19 mouse cellular contexts compared by ENCODE assay signal in the genomic region with DNA sequence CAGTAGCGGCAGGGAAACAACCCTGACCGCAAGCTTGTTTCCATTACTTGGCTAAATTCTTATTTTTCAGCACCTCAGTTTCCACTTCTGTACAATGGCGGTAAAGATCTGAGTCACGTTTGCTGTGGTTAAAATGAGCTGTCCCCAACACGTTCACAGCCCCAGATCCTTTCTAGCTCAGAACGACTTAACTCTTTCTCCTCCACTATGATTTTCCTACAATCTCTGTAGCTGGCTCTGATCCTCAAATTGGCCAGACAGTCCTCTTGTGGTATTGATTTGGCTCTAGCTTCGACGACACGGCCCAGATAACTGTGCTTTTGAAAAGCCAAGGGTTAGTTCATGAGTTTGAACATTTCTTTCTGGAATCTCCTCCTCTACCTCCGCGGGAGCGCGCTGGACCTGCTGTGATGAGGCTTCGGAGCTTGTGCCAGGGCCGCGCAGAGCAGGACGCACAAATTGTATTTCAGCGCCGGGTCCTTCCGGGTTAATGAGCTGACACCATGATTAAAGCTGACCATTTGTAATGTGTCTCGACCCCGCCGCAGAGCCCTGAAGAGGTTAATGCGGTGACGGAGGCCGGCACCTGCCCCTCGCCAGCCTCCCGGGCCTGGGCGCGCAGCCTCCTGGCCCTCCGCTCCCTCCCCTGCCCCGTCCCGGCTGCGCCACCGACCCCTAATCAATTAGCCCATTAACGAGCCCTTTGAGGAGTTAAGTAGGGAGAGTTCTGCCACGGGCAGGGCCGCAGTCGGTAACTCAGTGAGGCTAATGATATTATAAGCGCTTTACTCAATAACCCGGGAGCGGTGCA. TPM values are rescaled to one million over a fixed set of nuclear protein-coding genes. Genes with fewer than 3 reads are reported as not detected.
DNase-seq lines count a peak whose midpoint lies in the region; ATAC-seq and TF ChIP-seq lines count a peak whose summit lies in the region.
"Had no signal": no experiment of that assay in that cellular context is flagged by ENCODE, and none has a peak within 500 bp of the region (broad histone marks: within the 10 kb centered on the region; RNA-seq: fewer than 3 reads in every experiment).

No protein-coding gene starts in this region.

- under 1% methylated on average over 42 of the region's 42 CpGs for WGBS in hindbrain, embryonic 10.5 days
- under 1% methylated on average over 42 of the region's 42 CpGs for WGBS in hindbrain, postnatal 0 days
- WGBS in midbrain, embryonic 14.5 days = under 1% methylated on average over 42 of the region's 42 CpGs
- WGBS in midbrain, embryonic 15.5 days = under 1% methylated on average over 42 of the region's 42 CpGs

- no peak overlapping the region for H3K4me2 ChIP-seq in hindbrain, postnatal 0 days (ENCODE audit: low read depth, low read length)
- H3K4me2 ChIP-seq in midbrain, embryonic 14.5 days (ENCODE audit: low read length) = no peak overlapping the region
- H3K4me2 ChIP-seq in midbrain, embryonic 15.5 days = no peak overlapping the region
- H3K4me2 ChIP-seq: liver, embryonic 12.5 days; lung, embryonic 15.5 days had no signal

- H3K36me3 ChIP-seq in hindbrain, embryonic 10.5 days = no peaks in the 10 kb centered on the region
- H3K36me3 ChIP-seq in hindbrain, postnatal 0 days (ENCODE audit: insufficient read depth, low read length) = no peaks in the 10 kb centered on the region
- no peaks in the 10 kb centered on the region for H3K36me3 ChIP-seq in midbrain, embryonic 14.5 days (ENCODE audit: control insufficient read depth, insufficient read depth, low read length)
- no peaks in the 10 kb centered on the region for H3K36me3 ChIP-seq in midbrain, embryonic 15.5 days (replicated peaks)
- H3K36me3 ChIP-seq: liver, embryonic 12.5 days; lung, embryonic 15.5 days had no signal

- no peak overlapping the region for H3K9ac ChIP-seq in hindbrain, postnatal 0 days (replicated peaks; ENCODE audit: low read length)
- no peak overlapping the region for H3K9ac ChIP-seq in midbrain, embryonic 14.5 days (replicated peaks; ENCODE audit: low read length)
- no peak overlapping the region for H3K9ac ChIP-seq in midbrain, embryonic 15.5 days
- H3K9ac ChIP-seq: forebrain, postnatal 0 days; liver, embryonic 12.5 days; lung, embryonic 15.5 days had no signal

- H3K4me3 ChIP-seq in hindbrain, embryonic 10.5 days = peak overlapping the region; percentile 18
- H3K4me3 ChIP-seq in hindbrain, postnatal 0 days (ENCODE audit: low read length) = no peak overlapping the region
- H3K4me3 ChIP-seq in midbrain, embryonic 14.5 days (replicated peaks; ENCODE audit: low read depth, low read length) = no peak overlapping the region
- no peak overlapping the region for H3K4me3 ChIP-seq in midbrain, embryonic 15.5 days
- H3K4me3 ChIP-seq: heart, adult 2 months; liver, embryonic 12.5 days; lung, embryonic 15.5 days had no signal

- DNase-seq in hindbrain, embryonic 10.5 days (ENCODE audit: low spot score) = peak; percentile 74
- no peak for DNase-seq in hindbrain, postnatal 0 days (ENCODE audit: low spot score)
- peak; percentile 40 for DNase-seq in midbrain, embryonic 14.5 days
- DNase-seq in embryo, embryonic 11 days = peak; percentile 58
- DNase-seq in retina, embryonic 14.5 days (ENCODE audit: low spot score) = peak; percentile 54
- no peak for DNase-seq in adrenal gland, adult (ENCODE audit: inconsistent age in 2 of 2, low spot score in 1 of 2)
- no peak for DNase-seq in urinary bladder, postnatal 36 days (ENCODE audit: low spot score in 2 of 2)
- DNase-seq: heart, adult 2 months; kidney, postnatal 14 days; layer of hippocampus, adult 9-11 months; thymus, adult 2 months had no signal

- ATAC-seq in hindbrain, postnatal 0 days = no peak
- ATAC-seq in midbrain, embryonic 14.5 days (ENCODE audit: low FRiP score, low TSS enrichment) = no peak
- no peak for ATAC-seq in midbrain, embryonic 15.5 days (replicated peaks)
- ATAC-seq: forebrain, postnatal 0 days; inflammation-experienced regulatory T-cells, adult 6 months; liver, embryonic 12.5 days had no signal

- H3K27ac ChIP-seq in hindbrain, embryonic 10.5 days = no peak overlapping the region
- H3K27ac ChIP-seq in hindbrain, postnatal 0 days = no peak overlapping the region
- H3K27ac ChIP-seq in midbrain, embryonic 14.5 days (replicated peaks; ENCODE audit: low read depth, low read length) = no peak overlapping the region
- H3K27ac ChIP-seq in midbrain, embryonic 15.5 days = no peak overlapping the region
- H3K27ac ChIP-seq: heart, adult 2 months; liver, embryonic 12.5 days; lung, embryonic 15.5 days had no signal

- no peaks in the 10 kb centered on the region for H3K9me3 ChIP-seq in hindbrain, embryonic 10.5 days
- no peaks in the 10 kb centered on the region for H3K9me3 ChIP-seq in hindbrain, postnatal 0 days (ENCODE audit: low read length)
- no peaks in the 10 kb centered on the region for H3K9me3 ChIP-seq in midbrain, embryonic 14.5 days (ENCODE audit: control insufficient read depth, low read length)
- H3K9me3 ChIP-seq in midbrain, embryonic 15.5 days = no peaks in the 10 kb centered on the region
- H3K9me3 ChIP-seq: liver, embryonic 12.5 days; lung, embryonic 15.5 days had no signal

- H3K27me3 ChIP-seq in hindbrain, embryonic 10.5 days (ENCODE audit: insufficient read depth, poor library complexity, severe bottlenecking) = peaks cover 100% of the 10 kb centered on the region
- peaks cover 83% of the 10 kb centered on the region for H3K27me3 ChIP-seq in hindbrain, postnatal 0 days (ENCODE audit: insufficient read depth, low read length)
- H3K27me3 ChIP-seq in midbrain, embryonic 14.5 days (ENCODE audit: control insufficient read depth, insufficient read depth, low read length) = peaks cover 95% of the 10 kb centered on the region
- peaks cover 91% of the 10 kb centered on the region for H3K27me3 ChIP-seq in midbrain, embryonic 15.5 days (replicated peaks)

- H3K4me1 ChIP-seq in hindbrain, embryonic 10.5 days (replicated peaks) = peaks cover 41% of the 10 kb centered on the region
- H3K4me1 ChIP-seq in hindbrain, postnatal 0 days (ENCODE audit: insufficient read depth, low read length) = no peaks in the 10 kb centered on the region
- peaks cover 9% of the 10 kb centered on the region; the same call in 1 of the 2 replicates for H3K4me1 ChIP-seq in midbrain, embryonic 14.5 days (ENCODE audit: control insufficient read depth, insufficient read depth, low read length)
- H3K4me1 ChIP-seq in midbrain, embryonic 15.5 days = peaks cover 22% of the 10 kb centered on the region

- TF ChIP-seq CTCF in hindbrain, postnatal 0 days (IDR thresholded peaks at IDR 0.05; ENCODE audit: low read depth) = no peak

RNA-seq across cellular contexts. Expression of a gene that starts 3.6 kb away (rescaled TPM):
- polyA plus RNA-seq in hindbrain, embryonic 10.5 days (2016; fragmentation: Nextera tagmentation; extraction: Ambion mirVana) = 0.91 and 1.2 TPM in 2 replicates
- 0.36 and 0.99 TPM in 2 replicates for total RNA-seq in hindbrain, postnatal 0 days (2014; rRNA removed)
- 0.56 and 0.91 TPM in 2 replicates for polyA plus RNA-seq in hindbrain, postnatal 0 days (2015; fragmentation: Nextera tagmentation; extraction: Ambion mirVana)
- 0.07 and 0.09 TPM in 2 replicates for polyA plus RNA-seq in midbrain, embryonic 14.5 days (2014; fragmentation: Nextera tagmentation; extraction: Ambion mirVana)
- polyA plus RNA-seq in midbrain, embryonic 15.5 days (2015; fragmentation: Nextera tagmentation; extraction: Ambion mirVana) = 0.34 and 1.1 TPM in 2 replicates
- total RNA-seq: gastrocnemius, adult 8-10 months; heart, adult 2 months; left cerebral cortex, postnatal 36 days had no signal
- polyA plus RNA-seq: heart, adult 2 months; heart, embryonic 16.5 days; inflammation-experienced regulatory T-cells, adult 6 months; liver, embryonic 12.5 days; lung, embryonic 15.5 days had no signal

RNA-seq across cellular contexts. Expression of a gene that starts 7.9 kb away (rescaled TPM):
- 306 and 322 TPM in 2 replicates for polyA plus RNA-seq in hindbrain, embryonic 10.5 days (2016; fragmentation: Nextera tagmentation; extraction: Ambion mirVana)
- total RNA-seq in hindbrain, postnatal 0 days (2014; rRNA removed) = 95.2 and 97.8 TPM in 2 replicates
- polyA plus RNA-seq in hindbrain, postnatal 0 days (2015; fragmentation: Nextera tagmentation; extraction: Ambion mirVana) = 127 and 132 TPM in 2 replicates
- 167 and 169 TPM in 2 replicates for polyA plus RNA-seq in midbrain, embryonic 14.5 days (2014; fragmentation: Nextera tagmentation; extraction: Ambion mirVana)
- 165 and 166 TPM in 2 replicates for polyA plus RNA-seq in midbrain, embryonic 15.5 days (2015; fragmentation: Nextera tagmentation; extraction: Ambion mirVana)

RNA-seq across cellular contexts. Expression of a gene that starts 9.5 kb away (rescaled TPM):
- polyA plus RNA-seq in hindbrain, embryonic 10.5 days (2016; fragmentation: Nextera tagmentation; extraction: Ambion mirVana) = 0.61 and 0.93 TPM in 2 replicates
- 2.0 and 3.2 TPM in 2 replicates for total RNA-seq in hindbrain, postnatal 0 days (2014; rRNA removed)
- 1.2 and 1.5 TPM in 2 replicates for polyA plus RNA-seq in hindbrain, postnatal 0 days (2015; fragmentation: Nextera tagmentation; extraction: Ambion mirVana)
- polyA plus RNA-seq in midbrain, embryonic 14.5 days (2014; fragmentation: Nextera tagmentation; extraction: Ambion mirVana) = 0.15 and 0.33 TPM in 2 replicates
- 0.49 and 0.73 TPM in 2 replicates for polyA plus RNA-seq in midbrain, embryonic 15.5 days (2015; fragmentation: Nextera tagmentation; extraction: Ambion mirVana)
- total RNA-seq: gastrocnemius, adult 8-10 months; heart, adult 2 months; left cerebral cortex, postnatal 36 days had no signal
- polyA plus RNA-seq: heart, adult 2 months; inflammation-experienced regulatory T-cells, adult 6 months; liver, embryonic 12.5 days; lung, embryonic 15.5 days had no signal

Comparison
In these comparisons a context has a peak if more than half of its experiments do, and no peak if none do; other contexts are left out.
1. DNase-seq: peak in hindbrain, embryonic 10.5 days (single experiment), midbrain, embryonic 14.5 days (single experiment), embryo, embryonic 11 days (single experiment) and retina, embryonic 14.5 days (single experiment); none in hindbrain, postnatal 0 days (single experiment), adrenal gland, adult (0 of 2) and urinary bladder, postnatal 36 days (0 of 2).